Mouse (Mus musculus) ZHBTc4 (cell line): Measurements from ENCODE around the gene Axl.

Experiments used
- DNase-seq: peaks from one replicate; pipeline ENCODE4 v3.0.0-alpha.2; 2011; ENCODE audit warnings: low read depth, low spot score

The Axl gene

DNA sequence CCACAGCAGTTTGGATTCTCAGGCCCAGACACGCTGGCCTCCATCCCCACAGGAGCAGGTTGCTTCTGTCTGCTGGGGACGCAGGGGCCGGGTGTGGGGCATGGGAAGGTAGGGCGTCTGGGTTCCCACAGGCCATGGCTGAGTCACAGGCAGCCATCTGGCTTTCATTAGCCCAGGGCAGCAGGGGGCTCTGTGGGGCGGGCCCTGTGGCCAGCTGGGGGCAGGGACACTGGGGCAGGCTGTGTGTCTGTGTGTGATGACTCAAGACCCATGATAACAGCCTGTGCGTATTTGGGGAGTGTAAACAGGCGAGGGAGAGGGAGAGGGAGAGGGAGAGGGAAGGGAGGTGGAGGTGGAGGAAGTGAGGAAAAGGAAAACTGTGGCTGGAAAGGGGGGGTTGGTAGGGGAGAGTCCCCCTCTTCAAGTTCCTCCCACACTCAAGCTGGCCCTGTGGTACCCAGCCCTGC, 76.7 kb downstream of the Axl start:
- DNase-seq: no peak

DNA sequence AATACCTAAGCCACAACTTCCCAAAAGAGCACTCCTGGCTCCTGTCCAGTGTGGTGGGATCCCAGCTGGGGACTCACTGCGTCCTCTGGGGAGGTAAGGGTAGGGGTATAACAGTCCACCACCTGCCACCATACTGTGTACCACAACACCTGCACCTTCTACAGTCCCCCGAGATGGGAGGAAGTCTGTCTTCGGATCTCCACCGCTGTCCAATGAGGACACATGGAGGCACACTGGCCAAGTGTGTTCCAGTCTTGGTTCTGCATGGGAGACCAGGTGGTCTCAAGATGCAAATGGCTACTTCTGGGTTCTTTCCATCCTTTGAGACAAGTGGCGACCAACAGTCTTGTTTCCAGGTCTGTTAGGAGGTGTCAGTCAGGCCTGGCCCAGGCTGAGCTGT, 77.3 kb downstream of the Axl start:
- no peak for DNase-seq

DNA sequence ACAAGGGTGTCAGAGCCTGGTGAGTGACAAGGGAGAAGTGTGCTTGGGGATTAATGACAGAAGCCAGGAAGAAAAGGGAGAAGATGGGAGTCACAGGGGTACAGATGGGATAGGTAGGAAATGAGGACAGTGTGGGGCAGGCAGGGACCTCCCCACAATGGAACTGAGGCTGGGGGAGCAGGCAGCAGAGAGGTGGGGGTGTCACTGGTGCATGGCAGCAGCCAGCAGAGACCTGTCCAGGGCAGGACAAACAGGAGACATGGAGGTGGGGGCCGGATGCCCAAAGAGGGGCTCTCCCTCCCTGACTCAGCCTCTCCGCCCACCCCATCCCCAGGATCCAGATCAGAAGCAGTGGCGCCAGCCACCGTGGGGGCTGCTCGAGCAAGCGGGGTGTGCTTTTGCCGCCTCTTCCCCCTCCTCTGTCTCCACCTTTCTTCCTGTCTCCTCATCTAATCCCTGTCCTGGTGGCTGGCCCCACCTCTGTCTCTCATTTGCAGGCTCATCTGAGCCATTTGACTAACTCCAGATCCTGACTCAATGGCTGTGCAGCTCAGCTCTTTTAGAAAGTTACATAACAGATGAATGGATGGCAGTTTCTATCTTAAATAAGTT, 77.9 kb downstream of the Axl start:
- DNase-seq: no peak

DNA sequence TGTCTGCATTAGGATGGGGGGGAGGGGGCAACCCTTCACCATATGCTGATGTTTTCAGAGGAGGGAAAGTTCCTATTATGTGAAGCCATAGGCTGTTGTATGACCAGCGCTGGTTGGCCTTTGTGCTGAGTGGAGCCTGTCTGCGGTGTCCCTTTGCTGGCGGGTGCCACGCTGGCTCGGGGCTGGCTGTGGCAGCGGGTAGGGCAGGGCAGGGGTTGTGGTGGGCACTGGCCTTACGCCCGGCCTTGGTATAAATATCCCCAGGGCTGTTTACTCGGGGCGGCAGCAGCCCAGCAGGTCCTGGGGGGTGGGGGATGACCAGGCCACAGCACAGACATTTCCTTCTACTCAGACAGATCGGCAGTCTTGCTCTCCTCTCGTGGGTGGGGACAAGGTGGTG, 78.5 kb downstream of the Axl start:
- DNase-seq: no peak

DNA sequence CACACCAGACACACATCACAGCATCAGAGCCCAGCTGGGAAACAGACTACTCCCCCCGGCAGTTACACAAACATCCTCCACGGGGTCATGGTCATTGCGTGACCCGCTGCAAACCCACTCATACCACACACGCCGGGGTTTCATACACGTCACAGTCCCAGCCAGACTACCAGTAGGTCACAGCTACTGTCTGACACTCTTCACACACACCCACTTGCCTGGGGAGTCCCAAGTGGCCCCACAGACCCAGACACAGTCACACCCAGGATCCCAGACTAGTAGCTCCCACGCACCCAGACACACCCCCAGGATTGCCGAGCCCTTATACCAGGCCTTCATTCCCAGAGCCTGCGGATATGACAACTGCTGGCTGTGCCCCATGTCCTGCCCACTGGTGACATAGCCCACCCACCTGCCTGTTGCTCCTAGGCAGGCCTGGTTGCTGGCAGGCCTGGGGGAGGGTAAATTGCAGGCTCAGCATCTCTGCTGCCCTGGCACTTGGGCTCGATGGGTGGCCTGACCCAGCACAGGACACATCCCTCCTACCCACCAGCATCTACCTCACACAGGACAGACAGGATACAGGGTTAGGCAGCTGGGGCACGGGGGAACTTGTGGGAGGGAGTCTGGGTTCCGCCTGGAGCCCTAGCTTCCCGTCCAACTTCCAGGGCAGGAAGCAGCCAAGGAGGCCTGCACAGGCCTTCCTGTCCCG, 80.8 kb downstream of the Axl start:
- peak; percentile 46 for DNase-seq
